Mouse (Mus musculus) lung, embryonic 14.5 days (tissue): Measurements from ENCODE around the gene Akt1. TPM values are rescaled to one million over a fixed set of nuclear protein-coding genes. Genes with fewer than 3 reads are reported as not detected.

Source experiments
- ATAC-seq: fragments of 200-750 bp; cut with Nextera tagmentation; 2 replicates; pipeline ENCODE4 v1.8.0; 2017; ENCODE audit warnings: mild to moderate bottlenecking, moderate TSS enrichment, moderate library complexity; ENCODE audit not compliant: insufficient read depth
- DNase-seq: peaks from one replicate; pipeline ENCODE4 v3.0.0-alpha.2; 2015
- H3K27ac ChIP-seq: fragments of 300-500 bp; sonication (generic); 2 replicates; pipeline ENCODE4 v1.5.1; 2014; ENCODE audit warnings: low read depth, mild to moderate bottlenecking, moderate library complexity
- H3K27me3 ChIP-seq: fragments of 300-500 bp; sonication (generic); 2 replicates; pipeline ENCODE4 v1.6.1; 2014; ENCODE audit warnings: low read length, control low read depth; ENCODE audit not compliant: insufficient read depth
- H3K36me3 ChIP-seq: fragments of 300-500 bp; sonication (generic); 2 replicates; pipeline ENCODE4 v1.6.1; 2014; ENCODE audit warnings: control low read depth; ENCODE audit not compliant: insufficient read depth
- H3K4me1 ChIP-seq: fragments of 300-500 bp; sonication (generic); 2 replicates; pipeline ENCODE4 v1.6.1; 2014; ENCODE audit warnings: antibody characterized with exemption, control low read depth; ENCODE audit not compliant: insufficient read depth
- H3K4me2 ChIP-seq: fragments of 300-500 bp; sonication (generic); 2 replicates; pipeline ENCODE4 v1.6.1; 2014; ENCODE audit warnings: mild to moderate bottlenecking
- H3K4me3 ChIP-seq: fragments of 300-500 bp; sonication (generic); 2 replicates; pipeline ENCODE4 v1.5.1; 2014; ENCODE audit warnings: low read depth, low read length
- H3K9ac ChIP-seq: fragments of 300-500 bp; sonication (generic); 2 replicates; pipeline ENCODE4 v1.6.1; 2014
- H3K9me3 ChIP-seq: fragments of 300-500 bp; sonication (generic); 2 replicates; pipeline ENCODE4 v1.6.1; 2016; ENCODE audit warnings: low read depth, low read length, control low read depth
- CTCF ChIP-seq: IDR thresholded peaks from 2 replicates; pipeline ENCODE4 v1.5.1; 2016; ENCODE audit warnings: antibody characterized with exemption, low read depth
- WGBS: fragments of 180-500 bp; shearing (Covaris S2); extraction: QIAGEN DNeasy Blood & Tissue Kit; methylation state at CpG from one replicate; pipeline ENCODE4 v1.1.7; 2014; 5-methylcytosine and 5-hydroxymethylcytosine counted together
- polyA plus RNA-seq: library from polyadenylated mRNA; unstranded; fragments of >200 nt; fragmentation: Nextera tagmentation; extraction: Ambion mirVana; gene quantifications from 2 replicates; pipeline ENCODE4 v1.2.1, GENCODE M21; 2014

The Akt1 gene
- polyA plus RNA-seq, 1 experiment from 2014 or later, result 166 TPM

- Histone ChIP-seq H3K9me3 (no peaks in the 10 kb centered on the region), H3K36me3 (no peaks in the 10 kb centered on the region), H3K27me3 (peaks cover 17% of the 10 kb centered on the region; the same call in 1 of the 2 replicates), H3K4me3 (no peak overlapping the region), H3K27ac (no peak overlapping the region), H3K4me2 (no peak overlapping the region), H3K4me1 (peaks cover 9% of the 10 kb centered on the region), H3K9ac (no peak overlapping the region)
- WGBS, result 47% methylated on average over 6 of the region's 6 CpGs
- no peak for DNase-seq
- no peak for TF ChIP-seq CTCF
- no peak for ATAC-seq
Observed at GRCm38 (mm10) chr12:112702374-112703320, 28.0 kb upstream of the Akt1 start.

GRCm38 (mm10) chr12:112700522-112700921 is 25.8 kb upstream of the Akt1 start:
- H3K9ac ChIP-seq, result peak overlapping the region; percentile 36; the same call in 1 of the 2 replicates
- H3K4me2 ChIP-seq, result peak overlapping the region; percentile 41
- no peaks in the 10 kb centered on the region for H3K9me3 ChIP-seq
- H3K4me3 ChIP-seq, result no peak overlapping the region
- peaks cover 12% of the 10 kb centered on the region; the same call in 1 of the 2 replicates for H3K27me3 ChIP-seq
- WGBS, result 2% methylated on average over 15 of the region's 15 CpGs
- no peak; the same call in 1 of the 2 replicates for TF ChIP-seq CTCF
- peaks cover 9% of the 10 kb centered on the region for H3K4me1 ChIP-seq
- H3K36me3 ChIP-seq, result no peaks in the 10 kb centered on the region
- DNase-seq (peak; percentile 62), ATAC-seq (no peak)
- no peak overlapping the region for H3K27ac ChIP-seq

DNA sequence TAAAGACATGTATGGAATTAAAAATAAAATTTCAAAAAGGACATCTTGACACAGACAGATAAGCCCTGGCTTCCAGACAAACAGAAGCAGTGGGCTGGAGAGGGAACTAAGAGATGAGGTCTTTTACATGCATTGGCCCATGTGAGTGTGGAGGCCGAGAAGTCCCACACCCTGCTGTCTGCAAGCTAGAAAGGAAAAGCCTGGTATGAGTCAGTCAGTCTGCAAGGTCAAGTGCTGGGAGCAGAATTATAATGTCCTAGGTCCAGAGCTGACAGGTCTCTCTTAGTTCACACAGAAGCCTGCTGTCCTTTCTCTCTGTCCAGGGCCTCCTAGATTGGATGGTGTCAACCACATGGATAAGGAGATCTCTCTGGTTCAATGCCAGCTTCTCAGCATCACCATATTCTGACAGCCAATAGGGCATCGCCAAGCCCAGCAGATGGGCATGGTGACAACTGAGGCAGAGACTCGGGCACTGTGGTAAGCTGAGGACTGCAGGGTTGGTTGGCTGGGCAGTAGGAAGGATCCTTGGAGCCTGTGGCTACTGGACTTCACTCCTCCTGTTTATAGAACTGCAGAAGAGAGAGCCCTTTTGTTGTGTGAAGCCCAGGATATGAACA is 22.2 kb upstream of the Akt1 start:
- H3K36me3 ChIP-seq, result no peaks in the 10 kb centered on the region
- peaks cover 9% of the 10 kb centered on the region; the same call in 1 of the 2 replicates for H3K27me3 ChIP-seq
- ATAC-seq (no peak), DNase-seq (no peak)
- H3K9me3 ChIP-seq, result no peaks in the 10 kb centered on the region
- no peak overlapping the region for H3K9ac ChIP-seq
- no peak overlapping the region for H3K4me2 ChIP-seq
- no peak overlapping the region for H3K27ac ChIP-seq
- no peak overlapping the region for H3K4me3 ChIP-seq
- H3K4me1 ChIP-seq, result peaks cover 19% of the 10 kb centered on the region
- TF ChIP-seq CTCF, result no peak
- WGBS, result 66% methylated on average over 3 of the region's 3 CpGs

GRCm38 (mm10) chr12:112694127-112694475 is 19.4 kb upstream of the Akt1 start:
- DNase-seq, result no peak
- WGBS, result 79% methylated on average over 10 of the region's 10 CpGs
- Histone ChIP-seq H3K27me3 (no peaks in the 10 kb centered on the region), H3K4me3 (peak overlapping the region; percentile 76), H3K4me2 (peak overlapping the region; percentile 92), H3K27ac (no peak overlapping the region; the same call in 1 of the 2 replicates), H3K9me3 (no peaks in the 10 kb centered on the region), H3K4me1 (peaks cover 10% of the 10 kb centered on the region), H3K9ac (peak overlapping the region; percentile 94), H3K36me3 (peaks cover 6% of the 10 kb centered on the region; the same call in 1 of the 2 replicates)
- 0 out of 2 replicates have a peak, but pooled peaks have one; percentile 7 for ATAC-seq
- TF ChIP-seq CTCF, result no peak

DNA sequence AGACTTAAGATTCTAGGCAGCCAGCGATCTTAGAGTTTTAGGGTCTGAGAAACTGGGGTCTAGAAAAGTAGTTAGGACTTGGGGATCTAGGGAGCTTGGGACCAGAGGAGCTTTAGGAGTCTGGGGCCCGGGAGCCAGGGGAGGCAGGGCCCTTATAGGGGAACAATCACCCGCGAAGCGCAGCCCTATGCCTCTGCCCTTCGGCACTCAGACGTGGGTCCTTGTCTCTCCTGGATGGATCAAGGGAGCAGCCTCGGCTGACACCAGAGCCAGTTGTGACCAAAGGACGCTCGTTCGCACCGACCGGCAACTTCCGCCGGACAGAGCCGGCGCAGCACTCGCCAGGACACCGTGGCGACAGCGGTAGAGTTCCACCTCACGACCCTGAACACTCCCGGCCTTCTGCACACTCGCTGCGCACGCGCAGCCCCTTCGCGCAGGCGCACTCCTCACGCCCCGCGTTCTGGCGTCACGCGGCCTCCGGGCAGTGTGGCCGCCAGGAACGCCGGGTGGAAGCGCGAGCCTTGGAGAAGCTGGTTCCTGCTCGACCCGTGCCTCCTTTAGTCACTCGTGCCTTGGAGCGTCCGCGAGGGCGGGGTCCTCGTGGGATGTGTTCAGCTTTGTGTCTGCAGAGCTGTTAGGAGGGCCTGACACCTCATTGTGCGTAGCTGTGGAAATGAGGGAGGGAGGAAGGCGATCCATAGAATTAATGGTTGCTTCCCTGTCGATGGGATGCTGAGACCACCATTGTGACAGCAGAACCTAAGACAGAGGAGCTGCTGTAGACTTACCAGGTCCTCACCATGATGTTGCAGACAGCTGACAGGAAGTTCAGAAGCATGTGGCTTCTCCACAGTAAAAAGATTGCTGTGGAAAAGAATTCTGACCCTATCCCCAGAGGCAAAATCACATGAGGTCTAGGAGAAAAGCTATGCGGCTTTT is 18.8 kb upstream of the Akt1 start:
- WGBS, result 3% methylated on average over 54 of the region's 54 CpGs
- Histone ChIP-seq H3K4me2 (peak overlapping the region; percentile 92), H3K27me3 (no peaks in the 10 kb centered on the region), H3K36me3 (peaks cover 6% of the 10 kb centered on the region; the same call in 1 of the 2 replicates), H3K9ac (peak overlapping the region; percentile 94), H3K27ac (peak overlapping the region; percentile 82), H3K4me3 (peak overlapping the region; percentile 76), H3K4me1 (peaks cover 10% of the 10 kb centered on the region), H3K9me3 (no peaks in the 10 kb centered on the region)
- peak; percentile 98 for DNase-seq
- TF ChIP-seq CTCF, result no peak
- peak; percentile 98 for ATAC-seq

DNA sequence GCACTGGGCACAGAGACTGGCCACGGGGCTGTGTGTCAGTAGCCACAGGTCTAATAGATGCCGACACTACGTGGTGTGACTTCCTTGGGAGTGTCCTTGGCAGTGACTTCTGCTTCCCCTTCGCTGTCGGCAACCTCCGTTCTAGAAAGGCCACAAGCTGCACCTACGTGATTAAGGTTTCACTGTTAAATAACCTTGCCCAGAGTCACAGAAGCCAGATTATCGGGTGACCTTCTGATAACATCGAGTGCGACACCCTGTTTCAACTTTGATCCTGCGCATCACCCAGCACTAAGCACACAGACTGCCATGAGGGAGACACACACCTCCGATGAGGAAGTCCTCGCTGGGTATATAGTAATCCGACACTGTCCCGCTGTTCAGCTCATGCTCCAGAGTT is 13.8 kb upstream of the Akt1 start:
- ATAC-seq, result no peak
- H3K27ac ChIP-seq, result no peak overlapping the region
- H3K27me3 ChIP-seq, result no peaks in the 10 kb centered on the region
- H3K4me2 ChIP-seq, result no peak overlapping the region
- no peak overlapping the region for H3K4me3 ChIP-seq
- H3K9me3 ChIP-seq, result no peaks in the 10 kb centered on the region
- TF ChIP-seq CTCF, result no peak
- no peak overlapping the region for H3K9ac ChIP-seq
- DNase-seq, result no peak
- 36% methylated on average over 15 of the region's 15 CpGs for WGBS
- H3K4me1 ChIP-seq, result peaks cover 4% of the 10 kb centered on the region; the same call in 1 of the 2 replicates
- peaks cover 6% of the 10 kb centered on the region; the same call in 1 of the 2 replicates for H3K36me3 ChIP-seq
